Mouse (Mus musculus) left cerebral cortex, postnatal 14 days (tissue): ENCODE results near the gene AC192777.2. TPM values are rescaled to one million over a fixed set of nuclear protein-coding genes. Genes with fewer than 3 reads are reported as not detected.
"Not testable (repeated sequence)": the region's sequence is repeated elsewhere in the genome, so short reads cannot be mapped to it uniquely, and the experiment has no call there.

Experiments
- DNase-seq, 2 experiments: peaks; one replicate each; pipeline ENCODE4 v3.0.0; 2021 to 2022; ENCODE audit warnings: low spot score in 2 of 2, mixed read lengths in 1 of 2
- intact Hi-C: fragments of 180-260 bp; cut with DNase I; formaldehyde crosslinking; loops from one replicate; pipeline ENCODE4 v1.15.1; 2025
- long read RNA-seq, 2 experiments: library from polyadenylated mRNA; stranded (forward); transcript quantifications; one replicate each; pipeline ENCODE4 v2.0.0; 2021
- microRNA-seq, 2 experiments: library from miRNA; unstranded; fragments of <30 nt; microRNA quantifications; one replicate each; pipeline ENCODE4 v1.2.0; 2022
- total RNA-seq, 2 experiments: library from RNA; stranded (reverse); gene quantifications; 2 replicates each; pipeline ENCODE4 v1.2.3; 2021

Gene AC192777.2
- not detected for total RNA-seq
- long read RNA-seq, experiment 1, result 0 reads
- long read RNA-seq, experiment 2, result 0 reads

DNA sequence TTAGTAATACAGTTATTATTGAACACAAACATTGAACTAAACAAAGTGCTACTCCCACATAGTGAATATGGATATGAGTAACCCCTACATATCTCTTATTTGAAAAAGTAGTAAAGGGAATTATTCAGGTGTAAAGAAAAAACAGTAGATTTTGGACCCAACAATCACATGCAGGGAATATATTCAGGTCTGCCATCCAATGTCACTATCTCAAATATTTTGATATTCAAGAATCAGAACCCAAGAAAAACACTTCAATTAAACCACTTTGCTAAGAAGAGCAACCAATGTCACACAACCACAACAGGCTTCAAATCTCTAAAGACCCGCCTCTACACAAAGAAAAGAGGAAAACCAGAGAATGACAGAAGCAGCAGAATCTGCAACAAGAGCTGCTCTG, at the start of gene AC192777.2:
Gene AC192777.2, plus strand, starts transcription at position 301 of the 400 bp plus-strand sequence.
- intact Hi-C loops, DNase-seq: not testable (repeated sequence)

DNA sequence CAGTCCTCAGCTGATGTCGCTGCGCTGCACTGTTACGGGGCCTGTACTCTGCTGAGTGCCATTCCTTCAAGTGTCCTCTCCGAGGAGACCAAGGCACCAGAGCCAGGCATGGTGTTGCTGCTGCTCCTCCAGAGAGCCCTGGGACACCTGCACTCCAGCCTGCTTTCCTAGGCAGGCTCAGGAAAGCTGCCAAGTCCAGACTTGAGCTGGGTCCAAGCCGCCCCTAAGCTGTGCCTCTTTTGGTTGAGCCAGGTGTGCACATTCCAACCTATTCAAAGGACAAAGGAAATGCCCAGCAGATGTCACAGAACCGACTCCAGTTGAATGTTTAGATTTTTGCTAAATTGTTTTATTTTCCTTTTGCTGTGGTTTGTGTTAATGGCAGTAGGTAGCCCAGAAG, 20.9 kb downstream of the AC192777.2 start:
- intact Hi-C loops, DNase-seq: not testable (repeated sequence)

DNA sequence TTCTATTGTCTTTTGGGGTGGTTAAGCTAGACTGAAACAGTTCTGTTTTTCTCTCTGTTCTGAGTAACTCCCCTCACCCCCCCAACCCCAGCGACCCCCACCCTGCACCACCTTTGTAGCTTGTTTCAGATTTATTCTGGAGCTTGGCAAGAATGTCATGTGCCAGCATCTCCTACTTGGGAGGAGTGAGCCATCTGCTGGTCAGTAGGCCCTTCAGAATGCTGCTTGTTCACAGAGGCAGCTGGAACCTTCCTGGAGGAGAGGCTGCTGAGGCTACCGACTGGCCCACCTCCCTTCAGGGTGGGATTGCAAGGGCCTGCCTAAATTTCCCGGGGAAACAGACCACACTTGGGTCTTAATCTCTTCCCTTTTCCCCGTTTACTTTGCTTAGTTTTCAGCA, 21.6 kb downstream of the AC192777.2 start:
- intact Hi-C loops, result not testable (repeated sequence)
- DNase-seq, result peak; percentile 1 to 3

Small RNA genes within 50 kb of the gene (microRNA-seq; reads per million reads assigned to microRNA genes)
- gene Gm26376, result 0 reads per million in 2 experiments

Other genes with a start within 250 kb of the AC192777.2 start
- gene Esp38, start 144.9 kb upstream of the AC192777.2 start, total RNA-seq, result not detected
- not detected for gene Pgk2, start 113.2 kb downstream of the AC192777.2 start, total RNA-seq
- gene Crisp3, start 146.8 kb downstream of the AC192777.2 start, total RNA-seq, result not detected
- gene Crisp1, start 223.8 kb downstream of the AC192777.2 start, total RNA-seq, result not detected